Mouse (Mus musculus): Measurements from ENCODE around the gene Slc26a10. TPM values are rescaled to one million over a fixed set of nuclear protein-coding genes. Genes with fewer than 3 reads are reported as not detected.
A peak's percentile ranks its signal among the peaks of the same experiment; 100 is the strongest.
"Not testable (repeated sequence)": the region's sequence is repeated elsewhere in the genome, so short reads cannot be mapped to it uniquely, and the experiment has no call there.

Slc26a10 gene
- total and polyA plus RNA-seq, 3 experiments, result 0.35 to 1.1 (median 0.58) TPM

DNA sequence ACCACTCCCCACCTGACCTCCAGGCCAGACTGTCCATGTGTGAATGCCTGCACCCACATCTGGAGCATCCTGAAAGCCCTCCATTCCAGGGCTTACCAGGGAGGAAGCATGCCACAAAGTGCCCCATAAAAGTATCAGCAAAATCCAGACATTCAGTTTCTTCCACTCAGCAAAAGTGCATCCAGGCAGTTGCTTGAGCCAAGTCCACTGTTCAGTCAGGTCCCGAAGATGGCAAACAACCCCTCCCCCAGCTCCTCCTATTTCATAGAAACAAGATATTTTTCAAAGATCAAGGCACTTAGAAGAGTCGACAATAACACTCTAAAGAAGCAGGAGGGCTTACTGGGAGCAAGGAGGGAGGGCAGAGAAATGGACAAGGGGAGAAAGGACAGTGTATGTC, 18.0 kb upstream of the Slc26a10 start:
- no peak for DNase-seq

- DNase-seq, result no peak
Measured at GRCm38 (mm10) chr10:127197505-127198110, 17.2 kb upstream of the Slc26a10 start.

DNA sequence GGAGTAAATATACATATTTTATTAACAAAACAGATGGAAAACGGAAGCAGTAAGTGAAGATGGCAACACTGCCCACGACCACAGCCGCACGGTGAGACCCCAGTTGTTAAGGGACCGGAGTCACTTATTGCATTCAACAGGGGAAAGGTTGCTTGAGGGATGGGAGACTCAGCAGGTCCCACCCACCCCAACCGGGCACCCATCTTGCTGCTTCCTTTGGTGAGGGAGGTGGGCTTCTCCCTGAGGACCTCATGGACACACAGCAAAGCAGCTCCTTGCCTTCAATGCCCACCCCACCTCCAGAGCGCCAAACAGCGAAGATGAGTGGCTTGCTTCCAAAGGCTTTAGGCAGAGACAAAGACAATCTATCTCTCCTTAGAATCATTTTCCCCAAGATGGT, 16.7 kb upstream of the Slc26a10 start:
- DNase-seq, result no peak

DNA sequence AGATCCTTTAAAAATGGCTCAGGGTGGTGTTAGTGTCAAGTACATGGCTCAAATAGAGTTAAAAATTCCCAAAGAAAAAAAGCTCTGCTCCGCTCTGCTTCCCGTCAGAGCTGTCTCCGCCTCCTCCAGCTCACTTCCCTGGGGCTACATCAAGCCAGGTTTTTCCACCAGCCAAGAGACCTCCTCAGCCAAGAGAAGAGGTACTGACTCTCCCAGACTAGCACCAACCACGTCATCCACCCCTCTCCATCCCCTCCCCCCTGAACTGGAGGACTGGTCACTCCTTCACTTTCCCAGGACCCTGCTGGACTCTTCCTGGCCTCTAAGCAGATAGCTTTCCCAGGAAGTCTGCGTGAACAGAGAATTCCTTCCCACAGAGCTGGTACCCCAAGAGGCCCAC, 15.9 kb upstream of the Slc26a10 start:
- DNase-seq, result peak; percentile 67

GRCm38 (mm10) chr10:127195328-127196129, 15.1 kb upstream of the Slc26a10 start, which contains the start of gene Dtx3:
Gene Dtx3, minus strand, starts transcription at chr10:127195728.
- DNase-seq, result peak; percentile 64

DNA sequence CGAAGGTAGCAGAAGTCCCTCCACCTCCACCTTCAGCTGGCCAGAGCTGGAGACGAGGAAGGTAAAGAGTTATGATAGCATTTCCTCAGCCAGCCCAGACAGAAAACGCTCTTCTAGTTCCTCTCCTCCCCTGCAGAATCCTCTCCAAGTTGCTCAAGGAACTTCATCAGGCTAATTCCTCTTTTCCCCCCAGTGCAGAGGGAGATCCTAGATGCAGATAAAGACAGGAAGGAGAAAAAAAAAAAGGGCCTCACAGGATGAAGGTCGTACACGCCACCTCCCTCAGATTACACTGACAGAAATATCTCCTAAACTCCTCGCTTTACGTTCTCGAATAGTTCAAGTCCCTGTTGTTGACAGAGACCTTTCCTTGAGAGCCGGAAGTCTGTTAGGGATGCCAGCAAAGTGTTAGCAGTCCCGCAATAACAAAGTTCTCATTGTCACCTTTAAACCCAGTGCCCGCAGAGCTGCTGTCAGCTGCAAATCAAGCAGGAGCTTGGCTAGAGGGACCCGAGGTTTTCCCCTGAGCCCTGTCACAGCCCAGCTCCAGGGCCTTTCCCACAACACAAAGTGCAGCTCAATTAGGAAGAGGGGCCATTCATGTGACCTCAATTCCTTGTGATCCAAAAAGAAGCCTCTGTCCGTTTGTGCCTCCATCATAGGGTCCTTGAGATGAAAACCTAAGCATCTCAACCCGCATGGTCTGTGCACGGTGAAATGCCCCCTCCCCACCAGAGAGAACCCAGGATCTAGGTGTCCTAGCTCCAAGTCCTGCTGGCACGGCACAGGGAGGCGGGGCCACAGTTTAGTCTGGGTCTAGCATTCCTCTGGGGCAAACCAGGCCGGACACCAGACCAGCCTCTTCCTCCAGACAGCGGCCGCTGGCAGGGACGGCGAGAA, 14.2 kb upstream of the Slc26a10 start:
- peak; percentile 84 for DNase-seq

DNA sequence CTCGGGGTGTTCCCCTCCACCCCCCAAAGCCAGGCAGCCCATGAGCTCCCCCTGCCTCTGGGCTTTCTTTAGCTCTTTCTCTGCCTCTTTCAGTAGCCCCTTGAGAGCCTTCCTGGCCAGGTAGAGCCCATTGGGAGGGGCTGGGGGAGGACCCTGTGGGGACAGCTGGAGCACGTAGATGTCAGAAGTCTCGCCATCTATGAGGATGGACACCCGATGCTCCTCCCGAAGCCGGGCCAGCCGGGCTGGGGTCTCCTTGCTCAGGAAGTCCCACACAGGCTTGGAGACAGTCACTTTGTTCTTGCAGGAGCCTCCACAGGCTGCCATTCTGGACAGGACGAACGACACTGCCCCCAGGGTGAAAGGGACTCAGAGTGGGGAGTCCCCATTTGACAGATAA, 12.6 kb upstream of the Slc26a10 start:
- DNase-seq, result no peak

- not testable (repeated sequence) for DNase-seq
Measured at GRCm38 (mm10) chr10:127192057-127192328, 11.5 kb upstream of the Slc26a10 start.

- DNase-seq, result no peak
Measured at GRCm38 (mm10) chr10:127191191-127192056, 11.0 kb upstream of the Slc26a10 start.

GRCm38 (mm10) chr10:127190398-127191190, 10.1 kb upstream of the Slc26a10 start:
- no peak for DNase-seq

DNA sequence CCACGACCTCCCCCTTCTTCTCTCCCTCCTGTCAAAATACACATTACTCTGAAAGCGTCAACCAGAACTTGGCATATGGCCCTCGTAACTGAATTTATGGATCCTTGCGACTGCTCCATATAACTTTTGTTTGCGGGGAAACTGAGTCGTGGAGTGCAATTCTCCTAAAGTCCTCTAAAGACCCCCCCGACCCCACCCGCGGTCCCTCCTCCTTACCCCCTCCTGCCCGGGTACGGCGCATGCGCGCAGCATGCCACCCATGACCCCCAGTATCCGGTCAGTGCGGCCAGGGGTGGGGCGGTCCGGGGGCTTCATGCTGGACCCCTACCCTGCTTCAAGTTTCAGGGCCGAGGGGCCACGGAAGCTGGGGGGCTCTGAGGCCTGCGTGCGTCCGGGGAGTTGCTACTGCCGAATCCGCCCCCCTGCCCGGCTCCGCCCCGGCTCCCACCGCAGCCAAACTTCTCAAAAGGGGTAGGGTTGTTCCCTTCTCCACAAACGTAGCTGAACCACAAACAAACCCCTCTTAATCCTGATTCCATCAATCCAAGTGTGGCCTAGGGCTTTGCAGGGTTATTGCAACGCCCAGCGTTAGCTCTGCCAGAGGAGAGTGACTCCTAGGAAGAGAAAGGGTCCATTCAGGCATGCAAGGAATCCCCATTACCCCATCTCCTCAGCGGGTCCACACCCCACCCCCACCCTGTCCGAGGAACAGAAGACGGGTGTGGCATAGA, 9.4 kb upstream of the Slc26a10 start, which contains the start of gene Arhgef25:
Gene Arhgef25, minus strand, starts transcription at position 433 of the 731 bp plus-strand sequence.
- DNase-seq, result peak; percentile 66

DNA sequence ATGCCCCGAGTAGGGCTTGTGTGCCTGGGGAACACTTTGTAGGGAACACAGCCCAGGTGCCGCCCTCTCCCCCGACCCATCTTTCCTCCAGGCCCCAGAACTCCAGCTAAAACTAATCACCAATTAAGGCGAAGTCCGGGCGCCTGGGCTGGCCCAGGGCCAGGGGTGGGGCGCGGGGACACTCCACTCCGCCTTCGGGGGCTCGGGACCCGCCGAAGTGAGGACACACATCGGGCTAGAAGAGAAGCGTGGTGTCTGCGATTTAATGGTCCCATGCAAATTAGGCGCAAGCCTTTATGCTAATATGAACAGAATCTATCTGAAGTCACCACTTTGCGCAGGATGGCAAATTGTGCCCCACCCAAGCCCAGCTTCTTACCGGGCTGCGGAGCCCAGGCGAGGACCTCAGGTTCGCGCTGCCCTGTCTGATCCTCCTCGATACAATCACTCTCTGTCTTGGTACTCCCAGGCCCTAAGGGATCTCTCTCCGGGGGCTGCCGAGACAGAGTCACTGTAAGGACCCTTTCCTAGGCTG, 8.7 kb upstream of the Slc26a10 start:
- DNase-seq, result no peak

- peak; percentile 78 for DNase-seq
Measured at GRCm38 (mm10) chr10:127188465-127189115, 8.1 kb upstream of the Slc26a10 start.

DNA sequence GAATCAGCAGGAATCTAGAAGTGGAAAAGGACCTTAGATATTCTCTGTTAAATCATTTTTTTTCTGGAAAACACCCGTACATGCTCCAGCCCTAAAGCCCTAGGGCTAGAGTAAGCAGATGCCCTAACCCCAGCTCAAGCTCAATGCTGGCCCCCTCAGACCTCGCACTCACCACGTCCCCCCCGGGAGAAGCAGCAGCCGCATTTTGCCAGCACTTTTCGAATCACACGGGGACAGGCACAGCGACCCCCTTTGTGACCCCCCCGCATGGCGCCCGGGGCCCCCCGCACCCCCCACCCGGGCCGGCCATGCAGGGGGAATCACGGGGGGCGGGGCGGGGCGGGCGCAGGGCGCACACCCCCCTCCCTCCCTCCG, 7.6 kb upstream of the Slc26a10 start:
- DNase-seq, result no peak

GRCm38 (mm10) chr10:127187371-127188078, 7.1 kb upstream of the Slc26a10 start:
- DNase-seq, result no peak

DNA sequence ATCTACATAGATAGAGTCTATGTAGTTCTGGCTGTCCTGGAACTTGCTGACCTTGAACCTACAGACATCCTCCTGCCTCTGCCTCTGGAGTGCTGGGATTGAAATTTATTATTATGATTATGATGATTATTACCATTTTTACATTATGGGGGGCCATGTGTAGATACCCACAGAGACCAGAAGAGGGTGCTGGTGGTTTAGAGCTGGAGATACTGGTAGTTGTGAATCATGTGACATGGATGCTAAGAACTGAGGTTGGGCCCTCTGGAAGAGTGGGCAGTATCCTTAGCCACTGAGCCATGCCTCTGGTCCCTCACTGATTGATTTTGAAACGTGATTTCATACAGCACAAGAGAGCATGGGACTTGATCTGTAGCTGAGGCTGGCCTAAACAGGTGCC, 6.0 kb upstream of the Slc26a10 start:
- no peak for DNase-seq

DNA sequence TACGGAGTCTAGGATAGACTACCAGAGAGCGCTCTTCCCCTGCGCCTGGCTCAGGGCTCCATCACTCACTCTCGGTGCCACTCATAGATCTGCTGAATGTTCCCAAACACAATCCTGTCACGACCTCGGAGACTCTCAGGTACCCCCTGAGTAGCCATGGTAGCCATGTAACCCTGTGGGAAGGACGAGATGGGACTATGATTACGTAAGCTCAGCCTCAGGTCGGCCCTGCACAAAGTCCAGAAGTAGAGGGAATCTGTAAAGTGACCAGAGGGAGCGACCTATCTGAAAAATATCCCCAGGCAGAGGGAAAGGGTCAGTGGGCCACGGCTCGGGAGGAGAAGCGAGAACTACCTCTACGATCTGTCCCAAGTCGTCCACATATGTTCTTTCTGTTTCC, 5.1 kb upstream of the Slc26a10 start:
- no peak for DNase-seq

- no peak for DNase-seq
Measured at GRCm38 (mm10) chr10:127185101-127185500, 4.7 kb upstream of the Slc26a10 start.

GRCm38 (mm10) chr10:127183759-127184158, 3.3 kb upstream of the Slc26a10 start:
- DNase-seq, result no peak

Data from adrenal gland, adult 2 months (tissue).